Mouse (Mus musculus) hindbrain, postnatal 0 days (tissue): ENCODE measurements at regions not wholly inside any gene's neighbourhood (a gene's known extent, or its start where the extent isn't known, plus 50 kb on each side); places are given as distances from the start of the nearest gene placed in this dataset.

Experiments
- ATAC-seq: fragments of 200-750 bp; cut with Nextera tagmentation; 2 replicates; pipeline ENCODE4 v1.8.0; 2017; ENCODE audit warnings: mild to moderate bottlenecking, moderate TSS enrichment, moderate library complexity
- DNase-seq: peaks from one replicate; pipeline ENCODE4 v3.0.0-alpha.2; 2015; ENCODE audit warnings: low spot score
- H3K27ac ChIP-seq: fragments of 300-500 bp; sonication (generic); 2 replicates; pipeline ENCODE4 v1.5.1; 2014; ENCODE audit warnings: mild to moderate bottlenecking
- H3K27me3 ChIP-seq: fragments of 300-500 bp; sonication (generic); 2 replicates; pipeline ENCODE4 v1.6.1; 2014; ENCODE audit warnings: low read length, mixed read lengths; ENCODE audit not compliant: insufficient read depth
- H3K36me3 ChIP-seq: fragments of 300-500 bp; sonication (generic); 2 replicates; pipeline ENCODE4 v1.6.1; 2014; ENCODE audit warnings: low read length, mixed read lengths; ENCODE audit not compliant: insufficient read depth
- H3K4me1 ChIP-seq: fragments of 300-500 bp; sonication (generic); 2 replicates; pipeline ENCODE4 v1.6.1; 2014; ENCODE audit warnings: antibody characterized with exemption, low read length, mixed read lengths; ENCODE audit not compliant: insufficient read depth
- H3K4me2 ChIP-seq: fragments of 300-500 bp; sonication (generic); 2 replicates; pipeline ENCODE4 v1.6.1; 2014; ENCODE audit warnings: low read depth, mild to moderate bottlenecking, low read length, moderate library complexity, mixed read lengths
- H3K4me3 ChIP-seq: fragments of 300-500 bp; sonication (generic); 2 replicates; pipeline ENCODE4 v1.5.1; 2014; ENCODE audit warnings: low read length
- H3K9ac ChIP-seq: fragments of 300-500 bp; sonication (generic); replicated peaks from 2 replicates; pipeline ENCODE4 v1.6.1; 2014; ENCODE audit warnings: mild to moderate bottlenecking, low read length, moderate library complexity, mixed read lengths
- H3K9me3 ChIP-seq: fragments of 300-500 bp; sonication (generic); 2 replicates; pipeline ENCODE4 v1.6.1; 2016; ENCODE audit warnings: low read length, mixed read lengths
- CTCF ChIP-seq: IDR thresholded peaks from 2 replicates; pipeline ENCODE4 v1.5.1; 2016; ENCODE audit warnings: antibody characterized with exemption, control low read depth, low read depth
- WGBS: fragments of 180-500 bp; shearing (Covaris S2); extraction: QIAGEN DNeasy Blood & Tissue Kit; methylation state at CpG from one replicate; pipeline ENCODE4 v1.1.7; 2014; 5-methylcytosine and 5-hydroxymethylcytosine counted together

DNA sequence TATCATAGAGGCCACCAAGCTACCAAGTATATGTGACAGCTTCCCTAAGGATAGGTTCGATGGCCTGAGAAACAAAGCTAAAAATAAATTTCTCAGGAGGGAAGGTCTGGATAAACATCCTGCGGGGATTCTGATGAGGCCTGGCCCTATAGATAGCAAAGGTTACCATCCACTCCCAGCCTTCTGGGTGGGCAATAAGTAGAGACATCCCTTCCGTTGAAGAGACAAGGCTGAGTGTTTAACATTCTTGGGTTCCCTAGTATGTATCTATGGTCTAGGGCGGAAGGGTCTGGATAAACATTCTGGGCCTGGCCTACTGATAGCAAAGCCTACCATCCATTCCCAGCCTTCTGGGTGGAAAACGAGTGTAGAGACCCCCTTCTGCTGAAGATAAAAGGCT lies 180.5 kb upstream of the Dlk1 start:
- Histone ChIP-seq H3K27me3 (no peaks in the 10 kb centered on the region), H3K9me3 (no peaks in the 10 kb centered on the region), H3K4me1 (no peaks in the 10 kb centered on the region), H3K4me2 (no peak overlapping the region), H3K27ac (no peak overlapping the region), H3K36me3 (no peaks in the 10 kb centered on the region), H3K4me3 (no peak overlapping the region), H3K9ac (no peak overlapping the region)
- ATAC-seq = no peak
- TF ChIP-seq CTCF = no peak
- WGBS = 86% methylated on average over 5 of the region's 5 CpGs
- DNase-seq = no peak

DNA sequence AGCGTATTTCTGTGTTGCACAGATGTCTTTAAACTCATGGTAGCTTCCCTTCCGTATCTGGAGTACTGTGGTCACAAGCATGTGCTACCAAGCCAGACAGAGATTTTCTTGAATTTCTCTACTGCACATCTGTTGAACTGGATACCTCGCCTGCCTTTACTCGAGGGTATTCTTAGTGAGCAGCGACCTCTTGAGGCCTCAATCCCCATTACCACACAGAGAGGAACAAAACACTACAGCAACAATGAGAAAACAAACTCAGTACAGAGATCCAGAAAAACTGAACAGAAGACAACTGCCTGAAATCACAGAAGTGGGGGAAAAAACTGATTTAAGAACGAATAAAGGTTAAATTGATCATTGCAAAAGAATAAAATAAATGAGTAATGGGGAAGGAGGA lies 137.8 kb upstream of the Dlk1 start:
- no peak overlapping the region for H3K4me2 ChIP-seq
- H3K27ac ChIP-seq = no peak overlapping the region
- WGBS = 26% methylated on average over 6 of the region's 6 CpGs
- no peak overlapping the region for H3K9ac ChIP-seq
- no peaks in the 10 kb centered on the region for H3K27me3 ChIP-seq
- TF ChIP-seq CTCF = peak; percentile 19; the same call in 1 of the 2 replicates
- no peaks in the 10 kb centered on the region for H3K9me3 ChIP-seq
- H3K36me3 ChIP-seq = no peaks in the 10 kb centered on the region
- DNase-seq (no peak), ATAC-seq (no peak)
- H3K4me1 ChIP-seq = no peaks in the 10 kb centered on the region
- no peak overlapping the region for H3K4me3 ChIP-seq

DNA sequence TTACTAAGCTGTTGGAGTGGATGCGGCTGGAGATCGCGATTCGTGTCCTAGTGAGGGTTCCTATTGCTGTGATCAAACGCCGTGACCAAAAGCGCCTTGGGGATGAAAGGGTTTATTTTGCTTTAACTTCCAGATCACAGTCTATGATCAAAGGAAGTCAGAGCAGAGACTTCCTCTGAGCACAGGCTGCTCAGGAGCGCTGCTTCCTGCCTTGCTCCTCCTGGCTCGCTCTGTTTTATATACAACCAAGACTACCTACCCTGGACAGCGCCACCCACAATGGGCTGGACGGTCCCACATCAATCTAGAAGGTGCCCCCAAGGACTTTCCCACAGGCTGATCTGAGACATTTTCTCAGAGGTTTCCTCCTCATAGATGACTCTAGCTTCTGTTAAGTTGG lies 126.6 kb upstream of the Dlk1 start:
- no peak for DNase-seq
- no peak for TF ChIP-seq CTCF
- H3K9ac ChIP-seq = no peak overlapping the region
- no peaks in the 10 kb centered on the region for H3K36me3 ChIP-seq
- no peak for ATAC-seq
- H3K4me1 ChIP-seq = no peaks in the 10 kb centered on the region
- H3K9me3 ChIP-seq = no peaks in the 10 kb centered on the region
- H3K27me3 ChIP-seq = no peaks in the 10 kb centered on the region
- 0 out of 2 replicates have a peak overlapping the region, but pooled peaks have one; percentile 1 for H3K4me2 ChIP-seq
- H3K27ac ChIP-seq = no peak overlapping the region
- 61% methylated on average over 11 of the region's 11 CpGs for WGBS
- H3K4me3 ChIP-seq = no peak overlapping the region

DNA sequence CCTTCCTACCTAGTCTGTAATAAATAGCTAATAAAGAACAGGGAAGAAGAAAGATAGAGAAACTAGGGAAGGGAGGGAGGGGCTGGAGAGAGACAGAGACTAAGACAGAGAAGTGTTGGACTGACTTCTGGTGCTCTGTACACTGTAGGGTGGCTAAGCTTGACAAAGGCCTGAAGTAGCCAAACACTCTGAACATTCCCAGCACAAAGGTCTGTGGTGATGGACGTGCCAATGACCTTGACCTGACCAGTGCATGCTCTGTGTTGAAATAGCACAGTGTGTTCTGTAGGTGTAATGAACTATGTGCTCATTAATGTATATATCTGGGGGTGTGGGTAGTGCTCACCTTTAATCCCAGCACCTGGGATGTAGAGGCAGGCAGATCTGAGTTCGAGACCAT lies 81.3 kb upstream of the Dlk1 start:
- Histone ChIP-seq H3K9me3 (no peaks in the 10 kb centered on the region), H3K36me3 (no peaks in the 10 kb centered on the region), H3K9ac (no peak overlapping the region), H3K4me2 (no peak overlapping the region), H3K4me3 (no peak overlapping the region), H3K4me1 (no peaks in the 10 kb centered on the region), H3K27ac (no peak overlapping the region), H3K27me3 (no peaks in the 10 kb centered on the region)
- WGBS = 86% methylated on average over 2 of the region's 2 CpGs
- TF ChIP-seq CTCF = no peak
- ATAC-seq (no peak), DNase-seq (no peak)

DNA sequence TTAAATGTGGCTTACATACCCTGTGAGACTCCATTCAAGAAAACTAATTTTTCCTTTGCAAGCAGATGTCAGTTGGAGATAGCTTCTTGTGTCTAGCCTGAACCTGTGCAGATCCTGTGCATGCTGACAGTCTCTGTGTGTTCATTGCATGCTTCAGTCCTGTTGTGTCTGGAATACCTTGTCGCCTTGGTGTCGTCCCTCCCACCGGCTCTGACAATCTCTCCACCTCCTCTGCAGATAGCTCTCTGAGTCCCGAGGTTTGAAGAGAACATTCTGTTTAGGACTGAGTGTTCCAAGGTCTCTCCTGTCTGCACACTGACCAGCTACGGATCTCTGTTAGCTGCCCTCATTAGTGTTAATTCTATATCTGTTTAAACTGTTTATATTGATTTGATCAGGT lies 66.8 kb upstream of the Dlk1 start:
- Histone ChIP-seq H3K27me3 (no peaks in the 10 kb centered on the region), H3K4me2 (no peak overlapping the region), H3K4me3 (no peak overlapping the region), H3K27ac (no peak overlapping the region), H3K9me3 (no peaks in the 10 kb centered on the region), H3K9ac (no peak overlapping the region), H3K36me3 (no peaks in the 10 kb centered on the region), H3K4me1 (no peaks in the 10 kb centered on the region)
- DNase-seq (no peak), ATAC-seq (no peak)
- no peak for TF ChIP-seq CTCF
- WGBS = 77% methylated on average over 5 of the region's 5 CpGs

DNA sequence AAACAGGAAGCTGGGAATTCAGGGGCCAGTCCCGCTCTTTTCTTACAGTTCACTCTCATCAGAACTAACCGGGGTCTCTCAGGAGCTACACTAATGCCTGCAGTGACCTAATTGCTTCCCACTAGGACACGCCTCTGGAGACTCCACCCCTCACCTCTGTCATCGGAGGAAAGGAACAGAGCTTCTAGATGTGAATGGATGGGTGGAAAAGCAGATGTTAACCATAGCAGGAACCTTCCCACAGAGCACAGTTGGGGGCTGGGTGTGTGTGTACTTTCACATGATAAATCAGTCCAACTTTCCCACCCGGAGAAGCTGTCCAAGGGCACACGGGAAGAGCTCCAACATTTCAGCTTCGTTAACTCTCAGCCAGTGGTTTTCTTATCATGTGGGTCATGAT lies 63.8 kb upstream of the Dlk1 start:
- no peak overlapping the region for H3K9ac ChIP-seq
- no peaks in the 10 kb centered on the region for H3K9me3 ChIP-seq
- peaks cover 8% of the 10 kb centered on the region; the same call in 1 of the 2 replicates for H3K4me1 ChIP-seq
- H3K4me2 ChIP-seq = no peak overlapping the region
- H3K4me3 ChIP-seq = no peak overlapping the region
- H3K27ac ChIP-seq = no peak overlapping the region
- H3K36me3 ChIP-seq = no peaks in the 10 kb centered on the region
- H3K27me3 ChIP-seq = no peaks in the 10 kb centered on the region
- no peak for ATAC-seq
- TF ChIP-seq CTCF = no peak
- DNase-seq = no peak
- 54% methylated on average over 7 of the region's 7 CpGs for WGBS

DNA sequence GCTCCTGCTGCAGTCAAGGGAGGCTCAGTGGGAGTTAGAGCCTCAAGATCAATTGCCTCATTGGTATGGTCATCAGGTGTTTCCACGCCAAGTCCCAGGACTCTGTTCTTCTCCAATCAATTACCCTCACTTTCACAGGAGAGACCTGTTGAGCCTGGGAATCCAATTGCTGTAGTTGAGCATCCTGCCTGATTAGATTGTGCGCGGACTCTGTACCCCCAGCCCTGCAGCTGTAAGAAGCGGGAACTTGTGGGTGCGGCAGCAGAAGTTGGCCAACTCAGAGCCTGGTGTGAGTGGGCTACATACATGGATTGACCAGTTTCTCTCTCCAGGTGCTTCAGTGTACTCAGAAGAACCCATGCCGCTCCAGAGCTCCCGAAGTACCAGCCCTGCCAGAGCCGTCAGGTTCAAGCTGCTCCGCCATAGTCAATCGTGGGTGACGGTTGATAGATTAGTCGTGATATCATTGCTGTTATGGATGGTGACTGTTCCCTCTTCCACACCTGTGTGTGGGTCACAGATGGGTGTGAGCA lies 62.2 kb upstream of the Dlk1 start:
- H3K27me3 ChIP-seq = no peaks in the 10 kb centered on the region
- H3K9me3 ChIP-seq = no peaks in the 10 kb centered on the region
- DNase-seq (no peak), ATAC-seq (no peak)
- H3K27ac ChIP-seq = no peak overlapping the region
- no peaks in the 10 kb centered on the region for H3K36me3 ChIP-seq
- no peak overlapping the region for H3K4me2 ChIP-seq
- peaks cover 17% of the 10 kb centered on the region for H3K4me1 ChIP-seq
- no peak overlapping the region for H3K9ac ChIP-seq
- no peak for TF ChIP-seq CTCF
- H3K4me3 ChIP-seq = no peak overlapping the region
- WGBS = 93% methylated on average over 12 of the region's 12 CpGs
